Mouse (Mus musculus) heart, embryonic 16.5 days (tissue): ENCODE data around the gene Svop. TPM values are rescaled to one million over a fixed set of nuclear protein-coding genes. Genes with fewer than 3 reads are reported as not detected.

Source experiments
- ATAC-seq: fragments of 200-750 bp; cut with Nextera tagmentation; replicated peaks from 2 replicates; pipeline ENCODE4 v1.8.0; 2017; ENCODE audit warnings: moderate number of reproducible peaks; ENCODE audit not compliant: insufficient read depth, low FRiP score; ENCODE audit errors: extremely low read depth
- H3K27ac ChIP-seq: fragments of 300-500 bp; sonication (generic); 2 replicates; pipeline ENCODE4 v1.5.1; 2014; ENCODE audit warnings: mild to moderate bottlenecking, low read length, control low read depth, moderate library complexity
- H3K27me3 ChIP-seq: fragments of 300-500 bp; sonication (generic); 2 replicates; pipeline ENCODE4 v1.6.1; 2014; ENCODE audit warnings: low read length, mixed read lengths; ENCODE audit not compliant: control insufficient read depth, insufficient read depth
- H3K36me3 ChIP-seq: fragments of 300-500 bp; sonication (generic); 2 replicates; pipeline ENCODE4 v1.6.1; 2014; ENCODE audit not compliant: control insufficient read depth, insufficient read depth
- H3K4me1 ChIP-seq: fragments of 300-500 bp; sonication (generic); 2 replicates; pipeline ENCODE4 v1.6.1; 2014; ENCODE audit warnings: low read length, mixed read lengths; ENCODE audit not compliant: control insufficient read depth, insufficient read depth
- H3K4me2 ChIP-seq: fragments of 300-500 bp; sonication (generic); 2 replicates; pipeline ENCODE4 v1.6.1; 2014; ENCODE audit warnings: low read depth, mild to moderate bottlenecking, control low read depth, low read length
- H3K4me3 ChIP-seq: fragments of 300-500 bp; sonication (generic); 2 replicates; pipeline ENCODE4 v1.5.1; 2014; ENCODE audit warnings: mild to moderate bottlenecking, control low read depth, low read length
- H3K9ac ChIP-seq: fragments of 300-500 bp; sonication (generic); 2 replicates; pipeline ENCODE4 v1.6.1; 2014; ENCODE audit warnings: low read length, control low read depth
- H3K9me3 ChIP-seq: fragments of 300-500 bp; sonication (generic); replicated peaks from 2 replicates; pipeline ENCODE4 v1.6.1; 2016; ENCODE audit warnings: low read length; ENCODE audit not compliant: control insufficient read depth
- WGBS: fragments of 180-500 bp; shearing (Covaris S2); extraction: QIAGEN DNeasy Blood & Tissue Kit; methylation state at CpG from one replicate; pipeline ENCODE4 v1.1.7; 2014; 5-methylcytosine and 5-hydroxymethylcytosine counted together
- polyA plus RNA-seq: library from polyadenylated mRNA; unstranded; fragments of >200 nt; fragmentation: Nextera tagmentation; extraction: Ambion mirVana; gene quantifications from 2 replicates; pipeline ENCODE4 v1.2.1, GENCODE M21; 2015

Svop gene
- polyA plus RNA-seq, 1 experiment from 2014 or later: 0.14 TPM

GRCm38 (mm10) chr5:114027217-114027944, 64.0 kb downstream of the Svop start:
- no peak overlapping the region for H3K4me2 ChIP-seq
- WGBS: 78% methylated on average over 12 of the region's 12 CpGs
- no peak overlapping the region for H3K9ac ChIP-seq
- ATAC-seq: no peak
- H3K27me3 ChIP-seq: no peaks in the 10 kb centered on the region; the same call in 1 of the 2 replicates
- H3K4me1 ChIP-seq: peaks cover 2% of the 10 kb centered on the region; the same call in 1 of the 2 replicates
- H3K4me3 ChIP-seq: no peak overlapping the region
- H3K36me3 ChIP-seq: no peaks in the 10 kb centered on the region
- no peak overlapping the region for H3K27ac ChIP-seq
- H3K9me3 ChIP-seq: no peaks in the 10 kb centered on the region

- no peak overlapping the region for H3K4me2 ChIP-seq
- no peaks in the 10 kb centered on the region for H3K9me3 ChIP-seq
- H3K36me3 ChIP-seq: no peaks in the 10 kb centered on the region
- no peak overlapping the region for H3K9ac ChIP-seq
- peaks cover 2% of the 10 kb centered on the region; the same call in 1 of the 2 replicates for H3K4me1 ChIP-seq
- ATAC-seq: no peak
- WGBS: 7% methylated on average over 10 of the region's 10 CpGs
- no peaks in the 10 kb centered on the region; the same call in 1 of the 2 replicates for H3K27me3 ChIP-seq
- H3K27ac ChIP-seq: no peak overlapping the region
- no peak overlapping the region for H3K4me3 ChIP-seq
These were observed 66.5 kb downstream of the Svop start for GRCm38 (mm10) chr5:114024885-114025284.

- Histone ChIP-seq H3K9me3 (no peaks in the 10 kb centered on the region), H3K9ac (no peak overlapping the region), H3K4me1 (peaks cover 2% of the 10 kb centered on the region; the same call in 1 of the 2 replicates), H3K4me2 (no peak overlapping the region), H3K4me3 (no peak overlapping the region), H3K36me3 (no peaks in the 10 kb centered on the region), H3K27ac (no peak overlapping the region), H3K27me3 (no peaks in the 10 kb centered on the region; the same call in 1 of the 2 replicates)
- 50% methylated on average over 6 of the region's 6 CpGs for WGBS
- no peak for ATAC-seq
These were observed 67.0 kb downstream of the Svop start for GRCm38 (mm10) chr5:114024390-114024789.

GRCm38 (mm10) chr5:114015121-114015520, 76.2 kb downstream of the Svop start:
- no peak overlapping the region for H3K4me3 ChIP-seq
- no peaks in the 10 kb centered on the region for H3K9me3 ChIP-seq
- no peak overlapping the region for H3K27ac ChIP-seq
- no peaks in the 10 kb centered on the region for H3K36me3 ChIP-seq
- no peak overlapping the region for H3K4me2 ChIP-seq
- ATAC-seq: no peak
- no peaks in the 10 kb centered on the region for H3K4me1 ChIP-seq
- no peaks in the 10 kb centered on the region for H3K27me3 ChIP-seq
- WGBS: 62% methylated on average over 7 of the region's 7 CpGs
- H3K9ac ChIP-seq: no peak overlapping the region

- WGBS: 50% methylated on average over 4 of the region's 4 CpGs
- Histone ChIP-seq H3K9me3 (no peaks in the 10 kb centered on the region), H3K4me3 (no peak overlapping the region), H3K4me1 (no peaks in the 10 kb centered on the region), H3K27ac (no peak overlapping the region), H3K9ac (no peak overlapping the region), H3K27me3 (no peaks in the 10 kb centered on the region), H3K36me3 (no peaks in the 10 kb centered on the region), H3K4me2 (no peak overlapping the region)
- no peak for ATAC-seq
These were observed 82.3 kb downstream of the Svop start for GRCm38 (mm10) chr5:114009049-114009448.

- no peak for ATAC-seq
- 82% methylated on average over 12 of the region's 12 CpGs for WGBS
- Histone ChIP-seq H3K9ac (no peak overlapping the region), H3K27ac (no peak overlapping the region), H3K36me3 (no peaks in the 10 kb centered on the region), H3K4me1 (no peaks in the 10 kb centered on the region), H3K4me3 (no peak overlapping the region), H3K4me2 (no peak overlapping the region), H3K27me3 (no peaks in the 10 kb centered on the region), H3K9me3 (no peaks in the 10 kb centered on the region)
These were observed 83.5 kb downstream of the Svop start for GRCm38 (mm10) chr5:114007753-114008453.

GRCm38 (mm10) chr5:114006974-114007373, 84.4 kb downstream of the Svop start:
- H3K27ac ChIP-seq: no peak overlapping the region
- H3K4me2 ChIP-seq: no peak overlapping the region
- H3K9ac ChIP-seq: no peak overlapping the region
- H3K27me3 ChIP-seq: no peaks in the 10 kb centered on the region
- no peak for ATAC-seq
- H3K9me3 ChIP-seq: no peaks in the 10 kb centered on the region
- H3K4me3 ChIP-seq: no peak overlapping the region
- no peaks in the 10 kb centered on the region for H3K4me1 ChIP-seq
- H3K36me3 ChIP-seq: no peaks in the 10 kb centered on the region
- WGBS: 69% methylated on average over 4 of the region's 4 CpGs

GRCm38 (mm10) chr5:114005100-114005499, 86.3 kb downstream of the Svop start:
- no peak for ATAC-seq
- H3K27ac ChIP-seq: no peak overlapping the region
- H3K9ac ChIP-seq: no peak overlapping the region
- H3K36me3 ChIP-seq: no peaks in the 10 kb centered on the region
- no peaks in the 10 kb centered on the region for H3K9me3 ChIP-seq
- H3K4me3 ChIP-seq: no peak overlapping the region
- H3K4me2 ChIP-seq: no peak overlapping the region
- H3K27me3 ChIP-seq: no peaks in the 10 kb centered on the region
- 79% methylated on average over 5 of the region's 5 CpGs for WGBS
- H3K4me1 ChIP-seq: no peaks in the 10 kb centered on the region

GRCm38 (mm10) chr5:114004573-114004972, 86.8 kb downstream of the Svop start:
- Histone ChIP-seq H3K9me3 (no peaks in the 10 kb centered on the region), H3K27ac (no peak overlapping the region), H3K4me3 (no peak overlapping the region), H3K9ac (no peak overlapping the region), H3K36me3 (no peaks in the 10 kb centered on the region), H3K4me2 (no peak overlapping the region), H3K4me1 (no peaks in the 10 kb centered on the region), H3K27me3 (no peaks in the 10 kb centered on the region)
- 84% methylated on average over 11 of the region's 11 CpGs for WGBS
- ATAC-seq: no peak
